Mouse (Mus musculus): Measurements from ENCODE around the gene Nagpa. TPM values are rescaled to one million over a fixed set of nuclear protein-coding genes. Genes with fewer than 3 reads are reported as not detected.
"Not testable (repeated sequence)": the region's sequence is repeated elsewhere in the genome, so short reads cannot be mapped to it uniquely, and the experiment has no call there.

The Nagpa gene
- 14.4 and 16.3 TPM in 2 replicates for polyA plus RNA-seq (2015; fragmentation: Nextera tagmentation; extraction: Ambion mirVana)

DNA sequence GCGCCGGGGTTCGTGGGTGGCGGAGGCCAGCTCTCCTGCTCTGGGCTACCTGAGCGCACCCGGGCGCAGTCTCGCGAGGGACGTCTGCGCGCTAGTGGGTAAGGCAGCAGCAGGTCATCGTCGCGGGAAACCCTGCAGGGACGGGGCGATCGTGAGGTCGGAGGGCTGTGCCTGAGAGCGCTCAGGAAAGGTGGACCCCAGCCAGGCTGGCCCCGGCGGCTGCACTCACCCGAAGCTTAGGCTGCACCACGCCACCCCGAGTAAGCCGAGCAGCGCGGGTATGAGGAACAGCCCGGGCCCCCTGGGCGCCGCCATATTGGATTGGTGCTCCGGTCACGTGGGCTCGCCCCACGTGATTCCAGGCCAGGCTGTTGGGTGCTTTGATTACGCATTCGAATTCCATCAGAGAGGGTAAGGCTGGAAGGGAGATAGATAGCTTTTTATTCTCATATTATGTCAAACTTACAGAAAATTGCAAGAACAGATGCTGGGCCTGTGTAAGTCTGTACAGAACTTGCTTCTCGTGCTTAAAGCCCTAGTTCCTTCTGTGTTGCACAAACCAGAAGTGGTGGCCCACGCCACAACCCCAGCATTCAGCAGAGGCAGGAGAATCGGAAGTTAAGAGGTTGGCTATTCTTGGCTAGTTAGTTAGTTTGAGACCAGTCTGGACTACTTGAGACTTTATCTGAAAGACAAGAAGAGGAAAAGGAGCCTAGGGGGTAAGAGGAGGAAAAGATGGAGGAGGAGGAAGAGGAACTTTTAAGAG is at the start of gene Nagpa:
Nagpa (minus strand) TSS at position 345 of the 766 bp plus-strand sequence.
- Histone ChIP-seq H3K4me2 (peak within 1 kb of the TSS; percentile 87), H3K27me3 (replicated peaks) (no peaks in the 10 kb centered on the region), H3K27ac (replicated peaks) (no peak within 1 kb of the TSS), H3K4me3 (peak within 1 kb of the TSS; percentile 94), H3K9ac (peak within 1 kb of the TSS; percentile 85), H3K4me1 (peaks cover 11% of the 10 kb centered on the region), H3K9me3 (no peaks in the 10 kb centered on the region), H3K36me3 (peaks cover 23% of the 10 kb centered on the region)
- ATAC-seq (ENCODE audit: extremely low read depth, insufficient number of reproducible peaks, low FRiP score, low TSS enrichment): peak; percentile 71
- 3% methylated on average over 40 of the region's 40 CpGs for WGBS

DNA sequence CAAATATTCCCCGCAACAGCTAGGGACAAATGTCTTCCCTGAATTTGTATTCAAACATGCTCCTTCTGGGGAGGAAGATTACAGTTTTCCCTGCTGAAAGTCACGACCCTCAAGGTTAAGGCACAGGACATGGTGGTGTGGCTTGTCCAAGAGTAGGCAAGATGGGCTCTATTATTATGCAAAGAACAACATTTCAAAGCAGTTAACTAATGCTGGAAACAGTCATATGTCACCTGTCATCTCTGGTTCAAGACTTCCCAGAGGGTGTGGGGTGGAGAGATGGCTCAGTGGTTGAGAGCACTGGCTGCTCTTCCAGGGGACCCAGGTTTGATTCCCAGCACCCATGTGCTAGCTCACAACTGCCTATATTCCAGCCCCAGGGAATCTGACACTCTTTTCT is 48.4 kb upstream of the Nagpa start:
- Histone ChIP-seq H3K4me3 (no peak overlapping the region), H3K4me1 (peaks cover 17% of the 10 kb centered on the region), H3K4me2 (no peak overlapping the region), H3K9ac (no peak overlapping the region), H3K27me3 (replicated peaks) (no peaks in the 10 kb centered on the region), H3K9me3 (no peaks in the 10 kb centered on the region), H3K27ac (replicated peaks) (no peak overlapping the region), H3K36me3 (peaks cover 46% of the 10 kb centered on the region)
- 83% methylated on average over 2 of the region's 2 CpGs for WGBS
- ATAC-seq (ENCODE audit: extremely low read depth, insufficient number of reproducible peaks, low FRiP score, low TSS enrichment): no peak

DNA sequence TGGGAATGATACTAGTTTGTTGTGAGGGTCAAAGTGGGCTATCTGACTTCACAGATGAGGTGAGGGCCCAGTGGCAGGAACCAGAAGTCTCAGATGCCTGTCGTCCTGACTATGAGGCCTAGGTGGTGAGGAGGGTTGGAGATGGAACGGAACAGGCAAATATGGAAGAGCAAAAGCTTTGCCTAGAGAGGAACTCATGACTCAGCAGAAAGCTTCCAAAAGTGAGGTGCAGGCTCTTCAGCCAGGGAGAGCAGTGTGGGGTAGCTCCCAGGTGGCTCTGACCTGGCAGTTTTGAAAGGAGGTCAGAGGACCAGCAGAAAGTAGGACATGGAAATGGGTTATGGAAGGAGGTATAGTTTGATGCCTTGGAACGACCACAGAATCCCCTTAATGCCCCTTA is 47.1 kb upstream of the Nagpa start:
- H3K9me3 ChIP-seq: no peaks in the 10 kb centered on the region
- peaks cover 57% of the 10 kb centered on the region for H3K36me3 ChIP-seq
- H3K27me3 ChIP-seq (replicated peaks): no peaks in the 10 kb centered on the region
- no peak for ATAC-seq (ENCODE audit: extremely low read depth, insufficient number of reproducible peaks, low FRiP score, low TSS enrichment)
- H3K4me3 ChIP-seq: no peak overlapping the region
- no peak overlapping the region for H3K27ac ChIP-seq (replicated peaks)
- WGBS: 88% methylated on average over 3 of the region's 3 CpGs
- no peak overlapping the region for H3K4me2 ChIP-seq
- peaks cover 15% of the 10 kb centered on the region for H3K4me1 ChIP-seq
- no peak overlapping the region for H3K9ac ChIP-seq

DNA sequence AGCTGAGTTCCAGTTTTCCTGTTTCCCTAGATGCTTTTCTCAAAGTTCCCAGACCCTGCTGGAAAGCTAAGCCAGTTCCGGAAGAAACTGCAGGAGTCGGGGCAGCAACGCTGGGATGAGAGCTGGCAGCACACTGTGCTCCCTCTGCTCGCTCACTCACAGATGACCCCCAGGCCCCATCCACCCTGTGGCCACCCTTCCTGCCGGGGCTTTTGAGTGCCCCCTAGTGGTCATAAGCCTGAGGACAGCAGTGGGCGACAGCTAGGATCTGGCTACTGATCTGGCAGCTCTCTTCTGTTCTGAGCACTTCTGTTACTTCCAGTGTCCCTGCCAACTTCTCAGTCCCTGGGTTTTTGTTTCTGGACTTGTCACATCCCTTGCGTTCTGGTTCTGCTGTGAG is 40.6 kb upstream of the Nagpa start:
- no peaks in the 10 kb centered on the region for H3K27me3 ChIP-seq (replicated peaks)
- H3K36me3 ChIP-seq: peaks cover 93% of the 10 kb centered on the region
- H3K27ac ChIP-seq (replicated peaks): no peak overlapping the region
- no peak overlapping the region for H3K9ac ChIP-seq
- no peaks in the 10 kb centered on the region for H3K4me1 ChIP-seq
- no peak overlapping the region for H3K4me3 ChIP-seq
- H3K4me2 ChIP-seq: no peak overlapping the region
- H3K9me3 ChIP-seq: no peaks in the 10 kb centered on the region
- ATAC-seq (ENCODE audit: extremely low read depth, insufficient number of reproducible peaks, low FRiP score, low TSS enrichment): peak; percentile 25; the same call in 1 of the 2 replicates
- WGBS: 28% methylated on average over 7 of the region's 7 CpGs

DNA sequence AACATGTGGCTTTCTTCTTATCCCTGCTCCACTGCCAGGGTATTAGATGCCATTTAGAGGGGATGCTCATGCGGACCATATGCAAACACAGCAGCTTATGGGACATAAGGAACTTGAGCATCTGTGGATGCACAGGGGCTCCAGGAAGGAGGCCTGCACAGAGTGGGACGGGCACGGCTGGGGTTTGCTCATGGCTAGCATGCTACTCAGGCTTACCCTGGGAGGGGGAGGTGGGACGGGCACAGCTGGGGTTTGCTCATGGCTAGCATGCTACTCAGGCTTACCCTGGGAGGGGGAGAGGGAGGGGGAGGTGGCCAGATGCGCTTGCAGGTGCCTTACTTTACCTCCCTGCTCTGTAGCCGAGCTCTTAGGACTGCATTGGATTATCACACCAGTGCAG is 39.1 kb upstream of the Nagpa start:
- WGBS: 83% methylated on average over 6 of the region's 6 CpGs
- H3K4me2 ChIP-seq: no peak overlapping the region
- H3K27me3 ChIP-seq (replicated peaks): no peaks in the 10 kb centered on the region
- ATAC-seq (ENCODE audit: extremely low read depth, insufficient number of reproducible peaks, low FRiP score, low TSS enrichment): no peak
- H3K9ac ChIP-seq: no peak overlapping the region
- H3K4me3 ChIP-seq: no peak overlapping the region
- H3K27ac ChIP-seq (replicated peaks): no peak overlapping the region
- H3K4me1 ChIP-seq: no peaks in the 10 kb centered on the region
- peaks cover 93% of the 10 kb centered on the region for H3K36me3 ChIP-seq
- no peaks in the 10 kb centered on the region for H3K9me3 ChIP-seq

DNA sequence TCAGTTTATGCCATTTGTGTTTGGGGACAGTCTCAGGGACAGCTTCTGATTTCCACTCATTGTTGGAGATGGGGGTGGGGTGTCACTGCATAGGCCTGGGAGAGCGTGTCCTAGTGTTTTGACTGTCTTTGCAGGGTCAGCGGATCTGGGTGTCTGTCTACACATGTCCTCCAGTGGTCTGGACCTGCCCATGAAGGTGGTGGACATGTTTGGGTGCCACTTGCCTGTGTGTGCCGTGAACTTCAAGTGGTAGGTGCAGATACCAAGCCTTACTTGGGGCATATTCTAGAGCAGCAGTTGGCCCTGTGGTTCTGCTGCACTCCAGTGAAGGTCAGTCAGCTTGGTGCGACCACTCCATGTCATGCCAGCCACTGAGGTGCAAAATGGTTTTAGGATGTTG is 38.5 kb upstream of the Nagpa start:
- Histone ChIP-seq H3K27me3 (replicated peaks) (no peaks in the 10 kb centered on the region), H3K36me3 (peaks cover 88% of the 10 kb centered on the region)
- WGBS: 82% methylated on average over 4 of the region's 4 CpGs

DNA sequence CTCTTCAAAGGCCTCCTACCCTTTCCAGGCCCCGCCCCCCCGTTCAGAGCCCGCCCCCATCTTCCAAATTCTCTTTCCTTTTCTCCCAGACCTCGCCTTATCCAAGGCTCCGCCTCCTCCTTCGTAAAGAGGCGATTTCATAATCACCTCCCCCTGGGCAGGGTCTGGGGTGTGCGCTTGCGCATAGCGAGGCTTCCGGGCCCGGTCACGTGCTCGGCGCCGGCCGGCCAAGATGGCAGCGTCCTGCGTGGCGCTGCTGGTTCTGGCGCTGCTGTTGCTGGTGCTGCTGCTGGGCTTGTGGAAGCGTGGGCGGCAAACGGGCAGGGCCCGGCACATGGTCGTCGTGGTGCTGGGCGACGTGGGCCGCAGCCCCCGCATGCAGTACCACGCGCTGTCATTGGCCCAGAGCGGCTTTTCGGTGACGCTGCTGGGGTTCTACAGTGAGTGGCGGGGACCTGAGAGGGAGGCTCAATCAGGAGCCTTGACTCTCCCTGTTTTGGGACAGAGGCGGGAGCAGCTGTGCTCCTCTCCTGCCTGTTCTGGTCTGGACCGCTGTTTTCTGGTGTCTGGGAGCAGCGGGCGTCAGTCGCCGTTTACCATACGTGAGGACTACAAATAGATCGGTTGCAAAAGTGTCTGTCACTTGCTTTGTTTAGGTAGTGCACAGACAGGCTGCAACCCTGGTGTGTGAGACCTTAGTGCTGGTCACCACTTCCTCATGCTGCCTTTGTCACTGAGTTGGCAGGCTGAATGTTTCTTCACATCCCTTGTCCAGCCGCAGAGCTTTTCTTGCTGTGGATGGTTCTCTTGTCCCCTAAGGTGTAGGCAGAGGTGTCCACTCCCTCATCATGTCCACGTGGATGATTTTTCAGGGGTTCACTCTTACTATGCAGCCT is 29.9 kb upstream of the Nagpa start, which contains the start of gene Alg1:
Alg1 (plus strand) TSS at position 204 of the 896 bp plus-strand sequence.
- 2% methylated on average over 47 of the region's 47 CpGs for WGBS
- Histone ChIP-seq H3K27me3 (replicated peaks) (no peaks in the 10 kb centered on the region), H3K27ac (replicated peaks) (peak within 1 kb of the TSS; percentile 63)

More for the DNA sequence above, 38.5 kb upstream of the Nagpa start:
- H3K4me2 ChIP-seq: no peak overlapping the region
- H3K4me1 ChIP-seq: no peaks in the 10 kb centered on the region
- no peak overlapping the region for H3K4me3 ChIP-seq
- H3K9me3 ChIP-seq: no peaks in the 10 kb centered on the region
- no peak overlapping the region for H3K27ac ChIP-seq (replicated peaks)
- no peak overlapping the region for H3K9ac ChIP-seq
- no peak for ATAC-seq (ENCODE audit: extremely low read depth, insufficient number of reproducible peaks, low FRiP score, low TSS enrichment)

DNA sequence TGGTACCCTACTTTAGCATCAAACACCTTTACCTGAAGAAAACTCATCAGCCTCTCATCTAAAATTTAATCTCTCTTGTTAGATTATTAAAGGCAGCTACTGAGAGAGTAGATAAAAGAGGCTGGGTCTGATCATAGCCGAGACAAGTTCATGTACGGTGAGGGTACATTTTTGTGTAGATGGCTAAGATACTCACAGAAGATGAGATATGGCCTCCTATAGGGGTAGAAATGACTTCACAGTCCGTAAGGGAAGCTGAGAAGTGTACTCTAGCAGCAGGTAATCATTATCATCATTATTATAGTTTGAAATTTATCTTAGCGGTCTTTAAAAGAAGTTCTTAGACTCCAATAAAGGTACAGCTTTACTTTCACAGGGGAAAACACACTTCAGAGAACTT is 29.2 kb upstream of the Nagpa start:
- H3K27ac ChIP-seq (replicated peaks): no peak overlapping the region
- H3K4me3 ChIP-seq: peak overlapping the region; percentile 82
- H3K9me3 ChIP-seq: no peaks in the 10 kb centered on the region
- WGBS: 69% methylated on average over 4 of the region's 4 CpGs
- H3K27me3 ChIP-seq (replicated peaks): no peaks in the 10 kb centered on the region
- no peak for ATAC-seq (ENCODE audit: extremely low read depth, insufficient number of reproducible peaks, low FRiP score, low TSS enrichment)
- peaks cover 12% of the 10 kb centered on the region for H3K4me1 ChIP-seq
- H3K36me3 ChIP-seq: 0 out of 2 replicates have a peak, but pooled peaks cover 7% of the 10 kb centered on the region
- peak overlapping the region; percentile 74 for H3K4me2 ChIP-seq
- H3K9ac ChIP-seq: no peak overlapping the region

More for the DNA sequence above, 29.9 kb upstream of the Nagpa start, which contains the start of gene Alg1:
- H3K9ac ChIP-seq: peak within 1 kb of the TSS; percentile 87
- no peaks in the 10 kb centered on the region for H3K9me3 ChIP-seq
- peak; percentile 93 for ATAC-seq (ENCODE audit: extremely low read depth, insufficient number of reproducible peaks, low FRiP score, low TSS enrichment)
- peaks cover 12% of the 10 kb centered on the region for H3K4me1 ChIP-seq
- H3K4me2 ChIP-seq: peak within 1 kb of the TSS; percentile 74
- peak within 1 kb of the TSS; percentile 82 for H3K4me3 ChIP-seq
- peaks cover 14% of the 10 kb centered on the region for H3K36me3 ChIP-seq

DNA sequence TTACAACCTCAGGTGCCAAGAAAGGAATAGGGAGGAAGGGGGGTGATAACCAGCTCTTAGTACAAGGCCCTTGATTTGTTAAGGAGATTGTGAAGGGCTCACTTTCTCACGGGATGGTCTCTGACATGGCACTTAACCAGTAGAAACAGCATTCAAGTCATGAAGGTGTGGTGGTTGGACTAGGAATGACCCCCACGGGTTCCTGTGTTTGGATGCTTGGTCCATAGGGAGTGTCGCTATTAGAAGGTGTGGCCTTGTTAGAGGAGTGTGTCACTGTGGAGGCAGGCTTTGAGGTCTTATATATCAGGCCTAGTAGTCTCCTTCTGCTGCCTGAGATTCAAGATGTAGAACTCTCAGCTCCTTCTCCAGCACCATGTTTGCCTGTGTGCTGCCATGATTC is 24.3 kb upstream of the Nagpa start:
- 80% methylated on average over 3 of the region's 3 CpGs for WGBS
- not testable (repeated sequence) for ATAC-seq (ENCODE audit: extremely low read depth, insufficient number of reproducible peaks, low FRiP score, low TSS enrichment)

DNA sequence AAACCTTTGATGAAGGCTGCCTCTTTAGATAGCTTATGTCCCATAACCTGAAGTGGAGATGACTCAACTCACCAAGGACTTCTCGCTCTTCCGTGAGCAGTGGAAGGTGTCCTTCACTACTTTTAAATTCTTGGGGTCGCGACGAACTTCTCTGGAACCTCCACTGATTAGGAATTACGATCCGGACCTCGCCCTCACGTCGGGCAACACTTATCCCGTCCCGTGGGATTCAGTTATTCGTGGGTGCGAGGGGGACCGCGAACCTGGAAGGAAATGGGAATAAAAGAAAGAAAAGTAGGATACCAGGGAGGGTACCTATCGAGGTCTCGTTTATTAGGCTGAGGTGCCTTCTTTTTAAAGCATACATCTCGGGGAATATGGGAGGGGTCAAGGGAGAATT is 23.7 kb upstream of the Nagpa start:
- H3K4me1 ChIP-seq: not testable (repeated sequence)

More for the DNA sequence above, 24.3 kb upstream of the Nagpa start:
- not testable (repeated sequence) for H3K27me3 ChIP-seq (replicated peaks); H3K4me1 ChIP-seq; H3K9me3 ChIP-seq; H3K27ac ChIP-seq (replicated peaks); H3K4me2 ChIP-seq; H3K9ac ChIP-seq; H3K4me3 ChIP-seq; H3K36me3 ChIP-seq

DNA sequence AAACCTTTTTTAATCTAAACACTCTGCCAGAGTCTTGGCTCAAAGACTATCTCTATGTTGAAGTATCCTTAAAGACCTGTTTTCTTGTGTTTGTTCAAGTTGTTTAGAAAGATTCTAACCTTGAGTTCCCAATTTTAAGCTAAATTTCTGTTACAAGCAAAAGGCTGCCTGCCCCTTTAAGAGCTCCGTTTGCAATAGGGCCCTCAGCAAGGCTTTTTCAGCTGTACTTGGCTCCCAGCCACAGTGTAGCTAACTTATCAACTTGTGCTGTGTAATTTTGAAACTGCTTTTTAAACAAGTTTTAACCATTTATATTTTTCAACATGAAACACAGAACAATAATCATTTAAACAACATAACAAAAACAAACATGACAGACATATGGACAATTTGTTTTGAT is 22.7 kb upstream of the Nagpa start:
- H3K4me3 ChIP-seq; H3K36me3 ChIP-seq; ATAC-seq (ENCODE audit: extremely low read depth, insufficient number of reproducible peaks, low FRiP score, low TSS enrichment); H3K27ac ChIP-seq (replicated peaks); H3K4me1 ChIP-seq; H3K9ac ChIP-seq; H3K9me3 ChIP-seq; H3K27me3 ChIP-seq (replicated peaks): not testable (repeated sequence)
- peak overlapping the region; percentile 41; the same call in 1 of the 2 replicates for H3K4me2 ChIP-seq
- 5% methylated on average over 1 of the region's 1 CpGs for WGBS

More for the DNA sequence above, 23.7 kb upstream of the Nagpa start:
- not testable (repeated sequence) for H3K4me2 ChIP-seq; ATAC-seq (ENCODE audit: extremely low read depth, insufficient number of reproducible peaks, low FRiP score, low TSS enrichment); H3K9me3 ChIP-seq; H3K27me3 ChIP-seq (replicated peaks); H3K9ac ChIP-seq; H3K4me3 ChIP-seq; H3K36me3 ChIP-seq
- 67% methylated on average over 19 of the region's 19 CpGs for WGBS
- 0 out of 2 replicates have a peak overlapping the region, but pooled peaks have one; percentile 39 for H3K27ac ChIP-seq (replicated peaks)

All from heart, embryonic 13.5 days (tissue).